Mouse (Mus musculus) cerebral cortex, adult 2 months (tissue): ENCODE measurements around the gene Igtp.

Experiments
- WGBS: fragments of 180-500 bp; shearing (Covaris S2); methylation state at CpG from one replicate; pipeline ENCODE4 v1.1.7; 2018; 5-methylcytosine and 5-hydroxymethylcytosine counted together

The Igtp gene

DNA sequence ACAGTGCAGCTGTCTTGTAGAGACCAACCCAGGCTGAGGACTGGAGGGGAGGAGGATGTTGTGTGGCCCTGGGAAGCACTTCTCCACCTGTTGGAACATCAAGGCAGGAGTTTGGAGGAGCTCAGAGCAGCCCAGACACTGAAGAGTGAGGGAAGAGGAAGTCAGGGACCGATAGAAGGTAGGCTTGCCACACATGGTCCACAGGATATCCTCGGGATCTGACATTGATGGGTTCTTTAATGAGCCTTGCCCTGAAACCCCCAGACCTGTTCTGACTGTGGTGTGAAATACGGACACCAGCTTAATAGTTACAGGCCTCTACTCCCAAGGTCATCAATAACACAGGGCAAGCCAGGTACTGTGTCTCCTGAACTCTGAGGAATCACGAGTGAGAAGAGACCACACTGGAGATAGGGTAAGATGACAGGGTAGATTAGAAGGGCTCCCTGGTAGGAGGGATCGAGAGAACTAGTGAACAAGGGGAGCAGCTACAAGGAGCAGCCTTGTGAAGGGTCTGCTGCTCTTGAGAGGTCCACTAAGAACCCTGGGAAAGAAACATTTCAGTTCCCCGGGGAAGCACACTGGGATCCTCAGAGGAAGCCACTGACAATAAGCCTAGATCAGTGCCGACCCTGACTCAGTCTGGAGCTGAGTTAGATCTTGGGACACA is 14.5 kb downstream of the Igtp start:
- 81% methylated on average over 7 of the region's 7 CpGs for WGBS

GRCm38 (mm10) chr11:58214391-58215048 is 15.2 kb downstream of the Igtp start:
- WGBS, result 45% methylated on average over 17 of the region's 17 CpGs

DNA sequence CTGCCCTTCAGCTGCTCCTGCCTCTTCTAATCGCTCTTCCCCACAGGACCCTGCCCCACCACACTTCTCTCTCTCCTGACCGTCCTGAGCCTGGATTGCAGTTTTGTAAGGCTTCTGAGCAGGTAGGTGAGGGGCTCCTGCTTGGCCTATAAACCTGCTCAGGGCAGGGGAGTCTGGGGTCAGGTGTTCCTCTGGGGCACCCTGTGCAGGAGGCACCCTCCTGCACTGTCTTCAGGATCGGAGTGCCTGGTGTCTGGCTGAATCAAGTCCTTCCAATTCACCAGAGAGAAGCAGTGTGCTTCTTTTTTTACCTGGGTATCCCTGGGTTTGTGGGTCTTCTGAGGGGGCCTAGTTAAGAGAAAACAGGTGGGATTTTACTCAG is 15.7 kb downstream of the Igtp start:
- WGBS, result 56% methylated on average over 2 of the region's 3 CpGs

GRCm38 (mm10) chr11:58215814-58216213 is 16.5 kb downstream of the Igtp start:
- 75% methylated on average over 5 of the region's 5 CpGs for WGBS

DNA sequence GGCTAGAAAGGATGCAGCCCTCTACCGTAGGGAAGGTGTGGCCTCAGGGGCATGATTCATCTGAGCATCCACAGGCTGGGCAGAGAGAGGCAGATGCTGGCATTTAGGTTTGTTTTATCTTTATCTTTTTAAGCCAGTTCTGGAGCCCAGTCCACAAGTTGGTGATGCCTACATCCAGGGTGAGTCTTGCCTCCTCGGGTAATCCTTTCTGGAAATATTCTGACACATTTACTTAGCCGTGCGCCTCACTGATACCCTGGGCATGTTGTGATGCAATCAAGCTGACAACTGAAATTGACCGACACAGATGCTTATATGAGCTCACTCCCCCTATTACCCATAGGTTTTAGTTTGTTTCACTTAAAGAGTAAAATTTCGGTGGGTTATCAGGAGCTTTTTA is 17.5 kb downstream of the Igtp start:
- 76% methylated on average over 6 of the region's 6 CpGs for WGBS

DNA sequence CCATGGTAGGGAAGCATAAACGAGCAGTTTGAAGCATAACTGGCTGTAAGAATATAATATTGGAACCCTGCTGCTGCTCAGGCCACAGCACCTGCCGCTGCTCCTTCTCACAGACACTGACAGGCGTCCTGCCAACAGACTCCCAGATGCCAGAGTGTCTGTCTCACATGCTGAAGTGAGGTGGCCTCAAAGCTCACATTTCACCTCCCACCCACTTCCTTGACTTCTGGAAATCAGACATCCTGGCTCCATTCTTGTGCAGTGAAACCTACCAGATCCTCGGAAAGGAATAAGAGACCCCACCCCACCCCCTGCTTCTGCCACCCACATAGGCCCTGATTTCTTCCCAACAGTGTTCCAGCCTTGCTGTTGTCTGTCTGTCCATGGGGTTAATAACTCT is 24.4 kb downstream of the Igtp start:
- WGBS, result 46% methylated on average over 4 of the region's 4 CpGs

DNA sequence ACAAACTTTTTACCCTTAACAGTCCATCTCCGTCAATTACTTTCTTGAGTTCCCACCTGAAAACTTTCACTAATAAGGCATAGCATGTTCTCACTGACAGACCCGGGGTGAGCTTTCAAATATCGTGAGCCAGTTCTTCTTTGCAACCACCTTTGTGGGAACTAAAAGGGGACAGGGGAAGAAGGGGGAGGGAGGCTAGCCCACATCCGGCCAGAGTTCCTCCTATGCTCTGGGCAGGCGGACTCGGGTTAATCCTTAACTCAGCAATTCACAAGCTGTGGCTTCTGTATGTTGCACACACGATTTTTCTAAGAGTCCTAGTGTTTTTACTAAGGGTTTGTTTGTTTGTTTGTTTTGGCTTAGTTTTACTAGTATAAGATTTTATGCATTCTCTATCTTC is 25.0 kb downstream of the Igtp start:
- WGBS, result 71% methylated on average over 7 of the region's 7 CpGs

DNA sequence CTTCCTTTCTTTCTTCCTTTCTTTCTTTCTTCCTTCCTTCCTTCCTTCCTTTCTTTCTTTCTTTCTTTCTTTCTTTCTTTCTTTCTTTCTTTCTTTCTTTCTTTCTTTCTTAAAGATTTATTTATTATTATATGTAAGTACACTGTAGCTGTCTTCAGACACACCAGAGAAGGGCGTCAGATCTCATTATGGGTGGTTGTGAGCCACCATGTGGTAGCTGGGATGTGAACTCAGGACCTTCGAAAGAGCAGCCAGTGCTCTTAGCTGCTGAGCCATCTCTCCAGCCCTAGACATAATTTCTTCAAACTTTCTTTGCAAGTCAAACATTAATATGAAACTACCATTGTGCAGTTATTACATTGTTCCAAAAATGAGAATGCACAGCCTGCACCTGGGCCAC is 25.5 kb downstream of the Igtp start:
- 85% methylated on average over 2 of the region's 2 CpGs for WGBS

DNA sequence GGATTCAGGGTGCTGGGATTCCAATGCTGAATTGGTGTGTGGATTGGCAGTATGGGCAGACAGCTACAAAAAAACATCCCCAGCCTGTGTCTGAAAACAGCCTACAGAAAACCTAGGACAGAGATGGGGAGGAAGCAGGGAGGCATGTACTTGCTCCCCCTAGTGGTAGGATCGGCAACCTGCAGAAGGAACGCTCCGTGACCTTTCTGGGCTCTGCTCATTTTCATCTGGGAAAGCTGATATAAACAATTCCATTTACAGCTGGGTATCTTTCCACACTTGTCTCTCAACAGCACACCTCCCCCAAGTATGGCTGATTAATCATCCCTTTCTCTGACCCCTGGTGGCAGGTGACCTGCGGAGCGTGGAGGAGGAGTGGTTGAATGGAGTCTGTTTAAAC is 26.3 kb downstream of the Igtp start:
- 17% methylated on average over 5 of the region's 5 CpGs for WGBS

DNA sequence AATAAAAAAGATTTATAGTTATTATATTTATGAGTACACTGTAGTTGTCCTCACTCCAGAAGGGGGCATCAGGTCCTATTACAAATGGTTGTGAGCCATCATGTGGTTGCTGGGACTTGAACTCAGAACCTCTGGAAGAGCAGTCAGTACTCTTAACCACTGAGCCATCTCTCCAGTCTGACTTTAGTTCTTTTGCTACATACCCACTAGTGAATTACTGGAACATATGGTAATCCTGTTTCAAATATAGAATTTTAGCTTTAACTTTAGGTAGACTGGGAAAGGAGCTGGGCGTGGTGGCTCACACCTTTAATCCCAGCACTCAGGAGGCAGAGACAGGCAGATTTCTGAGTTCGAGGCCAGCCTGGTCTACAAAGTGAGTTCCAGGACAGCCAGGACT is 28.7 kb downstream of the Igtp start:
- 85% methylated on average over 2 of the region's 2 CpGs for WGBS

DNA sequence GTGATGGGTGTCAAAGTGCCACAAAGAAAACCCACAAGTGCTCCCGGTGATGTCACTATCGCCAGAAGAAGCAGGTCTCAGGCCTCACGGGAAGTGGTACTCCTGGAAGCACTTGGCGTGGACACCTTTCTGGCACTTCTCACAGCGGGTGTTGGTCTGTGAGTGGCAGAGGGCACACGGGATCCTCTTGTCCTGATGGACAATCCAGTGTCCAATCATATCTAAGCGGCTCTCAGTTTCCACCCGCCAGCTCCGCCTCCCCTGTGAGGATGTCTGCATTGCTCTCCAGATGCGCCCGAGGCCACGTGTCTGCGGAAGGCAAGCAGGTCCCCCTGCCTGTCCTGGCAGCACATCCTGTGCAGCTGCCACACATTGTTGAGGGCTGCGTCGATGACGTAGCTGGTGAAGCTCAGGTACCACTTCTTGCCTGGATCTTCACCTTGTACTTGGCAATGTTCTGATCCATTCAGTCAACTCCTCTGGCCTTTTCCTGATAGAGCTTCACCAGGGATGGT is 31.1 kb downstream of the Igtp start:
- 73% methylated on average over 16 of the region's 16 CpGs for WGBS

- WGBS, result 89% methylated on average over 8 of the region's 8 CpGs
These were observed 31.8 kb downstream of the Igtp start for GRCm38 (mm10) chr11:58231156-58231555.

DNA sequence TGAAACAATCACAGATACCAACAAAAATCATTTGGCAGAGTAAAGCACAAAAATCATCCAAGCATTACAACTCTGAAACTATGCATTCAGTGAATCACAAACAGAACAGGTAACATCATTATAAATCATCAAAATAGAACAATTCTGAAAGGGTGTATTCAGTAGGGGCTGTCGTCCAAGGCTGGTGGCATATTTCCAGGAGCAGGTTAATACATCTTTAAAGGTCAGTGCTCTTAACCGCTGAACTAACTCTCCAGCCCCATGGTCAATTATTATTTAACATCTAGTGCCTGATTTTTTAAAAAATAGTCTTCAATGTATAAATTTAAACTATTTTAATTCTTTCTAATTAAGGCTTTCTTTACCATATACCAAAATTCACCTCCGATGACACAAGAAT is 35.2 kb downstream of the Igtp start:
- WGBS, result 79% methylated on average over 3 of the region's 3 CpGs

GRCm38 (mm10) chr11:58235152-58235551 is 35.8 kb downstream of the Igtp start:
- 31% methylated on average over 6 of the region's 6 CpGs for WGBS

- 4% methylated on average over 37 of the region's 37 CpGs for WGBS
These were observed 39.8 kb downstream of the Igtp start for GRCm38 (mm10) chr11:58238840-58239791.

DNA sequence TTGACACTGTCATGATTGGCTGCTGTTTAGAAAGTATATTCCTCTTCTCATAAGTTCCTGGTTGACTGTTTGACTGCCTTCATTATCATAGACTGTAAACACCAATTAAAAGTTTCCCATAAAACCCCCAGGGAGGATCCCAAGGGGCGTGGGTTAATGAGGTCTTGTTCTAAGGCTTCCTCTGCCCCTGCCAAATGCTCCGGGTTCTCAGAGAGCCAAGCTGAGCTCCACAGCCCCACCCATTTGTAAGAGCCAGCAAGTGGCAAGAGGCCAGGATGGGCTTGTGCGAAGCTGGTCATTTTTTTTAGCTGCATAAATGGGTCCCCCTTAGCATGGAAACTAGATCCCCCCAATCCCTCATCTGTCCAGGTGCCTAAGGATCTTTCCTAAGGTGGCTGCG is 47.9 kb downstream of the Igtp start:
- 32% methylated on average over 4 of the region's 4 CpGs for WGBS

DNA sequence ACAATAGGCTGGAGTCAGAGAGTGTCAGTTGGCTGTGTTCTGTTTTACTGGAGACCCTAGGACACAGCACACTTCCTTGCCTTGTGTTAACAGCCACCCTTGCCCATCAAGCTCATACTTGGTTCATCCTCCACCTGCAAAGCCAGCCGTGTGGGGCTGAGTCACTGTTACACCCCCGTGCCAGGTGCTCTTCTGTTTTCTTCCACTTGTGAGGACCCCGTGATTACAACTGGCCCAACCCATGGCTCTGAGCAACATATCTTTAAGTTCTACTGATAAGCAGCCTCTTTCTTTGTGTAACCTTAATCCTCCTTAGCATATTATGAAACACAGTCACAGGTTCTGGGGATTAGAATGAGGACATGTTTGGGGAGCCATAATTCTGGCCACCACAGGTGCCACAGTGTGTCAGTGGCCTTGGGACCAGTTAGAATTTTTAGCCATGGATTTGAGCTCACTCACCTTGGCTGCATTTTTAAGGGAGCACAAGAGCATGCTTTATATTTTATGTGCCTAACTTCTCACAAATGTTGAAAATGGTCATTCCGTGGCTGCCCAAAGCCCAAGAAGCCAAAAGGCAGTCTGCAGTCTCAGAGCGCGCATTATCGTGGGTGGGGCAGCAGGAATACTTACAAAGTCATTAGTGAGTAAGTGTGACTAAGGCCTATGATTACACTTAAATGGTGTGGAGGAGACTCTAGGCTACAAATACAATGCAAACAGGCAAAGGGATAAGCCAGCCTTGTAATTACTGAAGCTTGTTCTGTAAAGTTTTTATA is 50.0 kb downstream of the Igtp start:
- WGBS, result 85% methylated on average over 7 of the region's 7 CpGs

- WGBS, result 82% methylated on average over 5 of the region's 5 CpGs
These were observed 51.2 kb downstream of the Igtp start for GRCm38 (mm10) chr11:58250550-58250949.

GRCm38 (mm10) chr11:58254411-58254810 is 55.1 kb downstream of the Igtp start:
- WGBS, result 77% methylated on average over 3 of the region's 3 CpGs
